Mouse (Mus musculus) ovary, postnatal 14 days (tissue): ENCODE results near the gene Peli1.
A peak's percentile ranks its signal among the peaks of the same experiment; 100 is the strongest.
"Not testable (repeated sequence)": the region's sequence is repeated elsewhere in the genome, so short reads cannot be mapped to it uniquely, and the experiment has no call there.

Source experiments
- DNase-seq: peaks from one replicate; pipeline ENCODE4 v3.0.0; 2022; ENCODE audit warnings: low spot score

Gene Peli1

GRCm38 (mm10) chr11:21153111-21153510, 62.0 kb downstream of the Peli1 start:
- DNase-seq, result no peak

DNA sequence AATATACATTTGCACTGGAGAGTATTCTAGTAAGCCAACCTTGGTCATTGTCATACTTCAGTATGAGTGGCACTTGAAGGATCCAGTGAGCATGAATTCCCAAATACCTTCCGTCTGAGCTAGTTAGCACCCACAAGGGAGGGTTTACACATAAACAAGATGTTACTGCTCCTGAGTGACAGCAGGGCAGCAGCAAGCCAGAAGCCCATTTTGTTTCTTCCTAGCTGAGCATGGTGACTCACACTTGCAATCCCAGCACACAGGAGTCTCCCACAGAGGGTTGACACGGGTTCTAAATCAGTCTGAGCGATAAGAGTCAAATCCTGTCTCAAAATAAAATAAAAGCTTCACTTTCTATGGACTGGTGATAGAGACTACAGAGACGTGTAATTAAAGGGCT, 66.5 kb downstream of the Peli1 start:
- DNase-seq, result no peak

GRCm38 (mm10) chr11:21162093-21162492, 71.0 kb downstream of the Peli1 start:
- no peak for DNase-seq

DNA sequence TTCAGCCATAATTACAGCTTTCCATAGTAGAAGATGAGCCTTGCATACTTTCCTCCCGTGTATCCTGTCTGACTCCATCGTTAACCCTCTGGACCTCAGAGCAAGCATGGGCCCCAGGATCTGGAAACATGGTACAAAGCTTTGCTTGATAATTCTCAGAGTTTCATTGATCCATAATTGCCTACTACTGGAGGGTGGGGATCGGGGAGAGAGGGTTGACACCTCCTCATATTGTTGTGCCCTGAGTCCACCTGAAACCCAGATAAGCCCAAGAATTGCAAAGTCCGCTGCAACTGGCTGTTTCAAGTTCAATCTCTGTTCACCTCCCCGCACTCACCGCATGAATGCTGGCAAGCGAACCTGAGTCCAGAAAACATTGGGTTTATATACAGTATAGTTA, 72.1 kb downstream of the Peli1 start:
- no peak for DNase-seq

- DNase-seq, result no peak
Observed at GRCm38 (mm10) chr11:21163673-21164072, 72.6 kb downstream of the Peli1 start.

- no peak for DNase-seq
Observed at GRCm38 (mm10) chr11:21164312-21164993, 73.4 kb downstream of the Peli1 start.

- no peak for DNase-seq
Observed at GRCm38 (mm10) chr11:21164994-21165560, 74.0 kb downstream of the Peli1 start.

GRCm38 (mm10) chr11:21166495-21167096, 75.5 kb downstream of the Peli1 start:
- DNase-seq, result no peak

GRCm38 (mm10) chr11:21168828-21169607, 77.9 kb downstream of the Peli1 start:
- DNase-seq, result no peak

DNA sequence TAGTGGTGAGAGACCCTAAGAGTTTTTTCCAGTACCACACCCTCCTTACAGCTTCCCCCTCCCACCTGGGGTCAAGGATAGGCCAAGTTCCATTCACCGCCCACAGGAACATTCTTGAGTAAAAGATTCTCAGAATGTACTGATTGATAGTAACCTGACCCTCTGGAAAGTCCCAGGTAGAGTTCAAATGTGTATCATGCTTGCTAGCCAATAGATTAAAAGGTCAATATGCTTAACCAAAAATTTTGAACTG, 78.4 kb downstream of the Peli1 start:
- DNase-seq, result not testable (repeated sequence)

- no peak for DNase-seq
Observed at GRCm38 (mm10) chr11:21172281-21172680, 81.2 kb downstream of the Peli1 start.

- no peak for DNase-seq
Observed at GRCm38 (mm10) chr11:21173926-21174325, 82.8 kb downstream of the Peli1 start.

DNA sequence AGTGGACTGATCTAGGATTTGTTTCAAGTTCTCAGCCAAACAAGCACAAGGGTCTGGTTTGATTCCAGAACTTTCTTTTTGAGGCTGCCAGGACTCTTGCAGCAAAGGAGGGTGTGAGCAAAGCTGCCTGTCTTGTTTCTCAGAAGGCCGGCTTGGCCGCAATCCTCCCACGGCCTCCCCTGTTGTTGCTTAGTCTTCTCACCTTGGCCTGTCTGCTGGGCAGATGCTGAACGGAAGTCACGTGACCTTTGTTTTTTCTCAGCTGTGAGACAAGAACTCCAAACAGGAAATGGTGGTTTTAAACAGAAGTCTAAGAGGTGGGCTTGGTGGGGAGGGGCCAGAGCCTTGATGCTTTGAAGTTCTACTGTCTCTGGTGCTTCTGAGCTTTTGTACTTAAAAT, 83.3 kb downstream of the Peli1 start:
- DNase-seq, result peak; percentile 38

DNA sequence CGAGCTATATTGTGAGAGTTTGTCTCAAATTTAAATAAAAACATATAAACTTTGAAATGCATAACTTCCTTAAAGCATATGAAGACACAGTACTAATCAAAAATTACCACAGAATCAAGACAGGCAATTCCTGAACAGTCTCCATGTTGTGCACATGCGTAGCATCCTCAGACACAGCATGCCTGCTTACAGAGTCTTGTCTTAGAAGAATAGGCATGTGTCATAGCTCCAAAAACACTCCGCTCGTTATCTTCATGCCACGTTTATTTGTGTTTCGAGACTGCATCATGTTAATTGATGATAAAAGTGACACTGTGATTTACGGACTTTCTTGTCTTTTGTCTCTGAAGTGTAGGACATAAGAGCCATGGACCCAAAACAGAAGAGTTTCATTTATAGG, 84.0 kb downstream of the Peli1 start:
- DNase-seq, result no peak

DNA sequence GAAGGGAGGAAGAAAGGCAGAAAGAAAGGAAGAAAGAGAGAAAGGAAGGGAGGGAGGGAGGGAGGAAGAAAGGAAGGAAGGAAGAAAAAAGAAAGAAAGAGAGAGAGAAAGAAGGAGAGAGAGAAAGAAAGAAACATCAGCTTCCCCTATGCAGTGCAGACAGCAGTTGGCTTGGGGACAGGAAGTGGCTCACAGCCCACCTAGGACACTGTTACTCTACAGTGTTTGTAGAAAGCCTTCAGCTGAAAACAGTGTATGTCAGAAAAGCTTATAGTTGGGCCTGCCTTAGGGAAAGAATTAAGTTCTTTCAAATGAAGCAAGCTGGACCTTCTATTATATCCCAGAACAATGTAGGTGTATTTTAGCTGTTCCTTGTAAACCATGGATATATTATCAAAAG, 85.4 kb downstream of the Peli1 start:
- DNase-seq, result no peak

GRCm38 (mm10) chr11:21178343-21178742, 87.3 kb downstream of the Peli1 start:
- DNase-seq, result peak; percentile 25

DNA sequence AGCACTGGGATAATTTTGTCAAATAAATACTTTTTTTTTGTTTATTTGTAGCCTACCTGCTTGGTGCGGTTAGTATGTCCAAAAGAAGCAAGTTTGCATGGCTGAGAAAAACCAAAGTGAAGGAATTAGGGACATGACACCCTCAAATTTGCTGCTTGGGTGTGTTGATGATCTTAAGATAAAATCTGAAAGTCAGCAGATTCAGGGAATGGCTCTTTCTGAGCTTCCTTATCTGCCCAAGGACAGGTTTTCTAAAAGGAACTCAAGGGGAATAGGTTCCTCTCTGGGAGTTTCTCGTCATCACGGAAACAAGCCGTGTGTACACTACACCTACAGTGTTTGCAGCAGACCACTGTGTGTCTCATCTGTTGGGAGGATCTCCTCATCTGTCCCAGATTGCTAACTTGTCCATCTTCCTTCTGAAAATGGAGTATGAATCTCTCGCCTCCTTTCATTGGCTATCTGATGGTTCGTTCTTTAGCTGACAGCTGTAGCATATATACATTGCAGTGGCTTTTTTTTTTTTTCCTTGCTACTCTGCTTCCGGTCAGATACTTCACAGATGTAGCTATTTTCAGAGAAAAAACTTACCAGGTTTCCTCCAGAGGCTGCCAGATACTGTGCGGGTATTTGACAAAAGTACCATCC, 88.0 kb downstream of the Peli1 start:
- DNase-seq, result no peak

GRCm38 (mm10) chr11:21179873-21180272, 88.8 kb downstream of the Peli1 start:
- DNase-seq, result not testable (repeated sequence)

DNA sequence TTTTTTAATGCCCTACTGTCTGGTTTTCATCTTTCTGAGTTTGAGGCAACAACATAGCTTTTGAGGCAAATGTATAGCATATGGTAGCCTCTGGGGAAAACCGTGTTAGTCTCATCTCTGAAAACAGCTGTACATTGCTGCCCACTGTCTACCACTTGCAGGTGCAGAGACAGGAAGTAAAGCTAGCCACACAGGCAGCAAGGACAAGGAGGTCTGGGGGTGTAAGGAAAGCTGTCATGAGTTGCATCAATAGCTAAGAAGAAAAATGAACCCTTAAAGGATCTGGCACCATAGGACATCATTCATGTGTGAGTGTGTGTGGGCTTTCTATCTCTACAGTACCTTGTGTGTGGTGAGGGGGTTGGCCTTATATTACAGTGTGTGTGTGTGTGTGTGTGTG, 89.6 kb downstream of the Peli1 start:
- no peak for DNase-seq

GRCm38 (mm10) chr11:21181616-21182015, 90.5 kb downstream of the Peli1 start:
- no peak for DNase-seq

DNA sequence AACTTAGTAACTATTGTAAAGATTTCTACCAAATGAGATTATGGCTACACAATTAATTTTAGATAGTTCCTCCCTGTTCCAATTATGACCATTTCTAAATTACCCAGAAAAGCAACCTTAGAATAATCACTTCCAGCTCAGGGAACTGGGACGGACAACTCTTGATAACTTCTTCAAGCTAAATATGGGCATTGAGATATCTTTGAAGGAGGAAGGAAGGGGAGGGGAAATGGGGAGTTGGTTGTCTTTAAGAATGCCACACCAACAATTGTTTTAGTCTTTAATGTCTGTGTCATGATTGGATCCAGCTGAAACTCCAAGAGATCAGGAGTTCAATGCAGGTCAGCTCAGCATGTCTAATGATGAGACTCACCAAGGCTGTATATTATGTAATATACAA, 91.6 kb downstream of the Peli1 start:
- no peak for DNase-seq

GRCm38 (mm10) chr11:21191821-21192220, 100.7 kb downstream of the Peli1 start:
- DNase-seq, result not testable (repeated sequence)

GRCm38 (mm10) chr11:21194851-21195250, 103.8 kb downstream of the Peli1 start:
- no peak for DNase-seq
